Mouse (Mus musculus): ENCODE results near the gene Lmcd1. TPM values are rescaled to one million over a fixed set of nuclear protein-coding genes. Genes with fewer than 3 reads are reported as not detected.

Lmcd1 gene
- polyA plus RNA-seq, 1 experiment from 2014 or later: 9.1 TPM

DNA sequence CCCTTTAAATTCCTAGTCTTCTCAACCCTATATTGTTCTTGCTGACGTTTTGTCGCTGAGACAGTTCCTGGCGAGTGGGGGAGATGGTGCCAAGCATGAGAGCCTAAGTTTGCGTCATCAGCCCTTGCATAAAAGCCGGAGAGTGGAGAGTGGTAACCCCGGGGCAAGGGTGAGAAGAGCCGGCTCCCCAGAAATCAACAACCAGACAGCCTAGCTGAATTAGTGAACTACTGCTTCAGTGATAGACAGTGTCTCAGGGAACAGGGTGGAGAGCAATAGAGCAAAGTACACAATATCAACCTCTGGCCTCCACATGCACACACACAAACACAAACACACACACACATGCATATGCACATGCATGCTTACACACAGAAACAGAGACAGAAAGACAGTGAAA is 26.6 kb downstream of the Lmcd1 start:
- Histone ChIP-seq H3K27ac (ENCODE audit: low read length) (no peak overlapping the region), H3K27me3 (ENCODE audit: control insufficient read depth, insufficient read depth, low read depth, low read length) (no peaks in the 10 kb centered on the region), H3K4me2 (ENCODE audit: low read length) (no peak overlapping the region), H3K9me3 (replicated peaks; ENCODE audit: control insufficient read depth, low read length, poor library complexity, severe bottlenecking) (no peaks in the 10 kb centered on the region), H3K9ac (ENCODE audit: low read depth, low read length) (no peak overlapping the region), H3K4me1 (ENCODE audit: control insufficient read depth, insufficient read depth, low read length) (no peaks in the 10 kb centered on the region), H3K4me3 (ENCODE audit: low read depth, low read length) (no peak overlapping the region), H3K36me3 (ENCODE audit: control insufficient read depth, insufficient read depth, low read length) (no peaks in the 10 kb centered on the region)
- no peak for ATAC-seq
- WGBS: 86% methylated on average over 7 of the region's 7 CpGs

DNA sequence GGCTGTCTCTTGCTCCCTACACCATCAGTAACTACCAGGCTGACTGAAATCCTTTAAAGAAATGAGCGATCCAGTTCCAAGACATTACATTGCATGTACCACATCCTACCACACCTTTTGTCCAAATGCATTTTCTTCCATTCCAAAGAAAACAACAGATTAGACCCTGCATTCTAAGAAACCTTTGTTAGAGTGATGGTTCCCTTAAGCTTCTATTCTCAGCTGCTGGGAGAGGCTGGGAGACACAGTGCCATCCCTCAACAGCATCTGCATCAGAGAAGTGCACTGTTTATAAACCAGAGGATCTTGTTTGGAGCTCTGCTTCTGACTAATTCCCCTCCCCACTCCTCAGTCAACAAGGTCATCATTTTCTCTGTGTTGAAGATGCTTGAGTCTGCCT is 27.1 kb downstream of the Lmcd1 start:
- H3K9me3 ChIP-seq (replicated peaks; ENCODE audit: control insufficient read depth, low read length, poor library complexity, severe bottlenecking): no peaks in the 10 kb centered on the region
- H3K4me2 ChIP-seq (ENCODE audit: low read length): no peak overlapping the region
- no peaks in the 10 kb centered on the region for H3K4me1 ChIP-seq (ENCODE audit: control insufficient read depth, insufficient read depth, low read length)
- H3K4me3 ChIP-seq (ENCODE audit: low read depth, low read length): no peak overlapping the region
- no peak overlapping the region for H3K27ac ChIP-seq (ENCODE audit: low read length)
- ATAC-seq: no peak
- H3K36me3 ChIP-seq (ENCODE audit: control insufficient read depth, insufficient read depth, low read length): no peaks in the 10 kb centered on the region
- no peak overlapping the region for H3K9ac ChIP-seq (ENCODE audit: low read depth, low read length)
- 83% methylated on average over 1 of the region's 1 CpGs for WGBS
- H3K27me3 ChIP-seq (ENCODE audit: control insufficient read depth, insufficient read depth, low read depth, low read length): no peaks in the 10 kb centered on the region

DNA sequence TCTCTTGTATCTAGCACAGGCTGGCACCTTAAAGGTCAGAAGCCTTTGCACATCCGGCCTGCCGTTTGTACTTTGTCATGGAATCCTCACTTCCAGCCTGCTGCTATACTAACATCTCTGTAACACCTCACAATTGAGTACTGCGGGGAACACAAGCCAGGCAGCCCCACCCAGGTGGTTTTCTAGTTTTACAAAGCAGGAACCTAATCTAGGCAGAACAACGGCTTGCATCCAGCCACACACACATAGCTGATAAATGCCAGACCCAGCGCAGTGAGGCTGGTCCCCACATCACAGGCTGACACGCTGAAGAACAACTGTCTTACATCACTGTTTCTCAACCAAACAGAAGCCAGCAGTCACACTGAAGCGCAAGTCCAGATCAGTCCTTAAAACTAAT is 28.7 kb downstream of the Lmcd1 start:
- WGBS: 80% methylated on average over 7 of the region's 7 CpGs
- no peak for ATAC-seq
- no peak overlapping the region for H3K4me3 ChIP-seq (ENCODE audit: low read depth, low read length)

DNA sequence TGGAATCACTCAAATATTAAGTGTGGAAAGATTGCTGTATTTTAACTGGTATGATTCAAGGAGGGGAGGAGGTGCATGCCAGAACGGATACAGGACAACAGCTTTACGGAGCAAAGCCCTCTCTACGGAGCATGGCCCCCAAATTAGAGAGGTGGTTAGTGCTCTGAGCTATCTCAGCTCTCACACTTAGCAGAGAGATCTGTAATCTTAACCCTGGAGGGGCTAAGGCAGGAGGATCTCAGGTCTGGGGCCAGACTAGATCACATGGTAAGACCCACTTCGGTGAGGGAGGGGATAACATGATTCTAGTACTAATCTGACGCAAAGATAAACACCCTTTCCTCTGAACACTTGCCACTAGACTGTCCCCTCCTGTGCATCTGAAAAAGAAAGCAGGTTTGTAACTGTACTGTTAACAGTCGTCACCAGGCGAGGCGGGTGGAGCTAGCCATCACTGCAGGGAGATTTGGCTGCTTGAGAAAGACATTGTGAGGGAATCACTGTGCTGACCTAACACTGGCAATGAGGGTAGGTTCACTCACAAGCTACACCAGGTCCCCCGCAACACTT is 29.3 kb downstream of the Lmcd1 start:
- ATAC-seq: no peak
- Histone ChIP-seq H3K4me1 (ENCODE audit: control insufficient read depth, insufficient read depth, low read length) (no peaks in the 10 kb centered on the region), H3K36me3 (ENCODE audit: control insufficient read depth, insufficient read depth, low read length) (no peaks in the 10 kb centered on the region), H3K4me3 (ENCODE audit: low read depth, low read length) (no peak overlapping the region), H3K9me3 (replicated peaks; ENCODE audit: control insufficient read depth, low read length, poor library complexity, severe bottlenecking) (no peaks in the 10 kb centered on the region), H3K27ac (ENCODE audit: low read length) (no peak overlapping the region), H3K4me2 (ENCODE audit: low read length) (no peak overlapping the region), H3K27me3 (ENCODE audit: control insufficient read depth, insufficient read depth, low read depth, low read length) (no peaks in the 10 kb centered on the region), H3K9ac (ENCODE audit: low read depth, low read length) (no peak overlapping the region)
- 80% methylated on average over 9 of the region's 9 CpGs for WGBS

More for the DNA sequence above, 28.7 kb downstream of the Lmcd1 start:
- no peaks in the 10 kb centered on the region for H3K4me1 ChIP-seq (ENCODE audit: control insufficient read depth, insufficient read depth, low read length)
- no peak overlapping the region for H3K27ac ChIP-seq (ENCODE audit: low read length)
- H3K27me3 ChIP-seq (ENCODE audit: control insufficient read depth, insufficient read depth, low read depth, low read length): no peaks in the 10 kb centered on the region
- no peak overlapping the region for H3K4me2 ChIP-seq (ENCODE audit: low read length)
- H3K9me3 ChIP-seq (replicated peaks; ENCODE audit: control insufficient read depth, low read length, poor library complexity, severe bottlenecking): no peaks in the 10 kb centered on the region
- no peak overlapping the region for H3K9ac ChIP-seq (ENCODE audit: low read depth, low read length)
- H3K36me3 ChIP-seq (ENCODE audit: control insufficient read depth, insufficient read depth, low read length): no peaks in the 10 kb centered on the region

DNA sequence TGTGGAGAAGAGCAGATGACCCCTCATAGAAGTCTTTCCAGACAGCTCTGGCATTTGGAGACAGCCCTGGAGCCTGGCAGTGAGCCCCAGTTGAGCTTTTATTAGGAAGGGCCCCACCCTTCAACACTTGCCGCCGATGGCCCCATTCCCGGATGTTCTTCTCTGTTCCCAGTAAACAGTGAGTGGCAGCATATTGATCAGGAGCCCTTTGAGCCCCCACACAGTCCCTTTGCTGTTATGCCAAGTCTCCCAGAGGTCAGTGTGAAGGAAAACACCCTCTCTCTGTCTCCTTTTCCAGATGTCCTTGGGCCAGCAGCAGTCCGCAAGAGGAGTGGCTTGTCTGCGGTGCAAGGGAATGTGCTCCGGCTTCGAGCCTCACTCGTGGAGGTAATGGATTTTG is 31.2 kb downstream of the Lmcd1 start:
- whole genome bisulfite sequencing: 76% methylated on average over 8 of the region's 8 CpGs
- H3K27ac ChIP-seq (ENCODE audit: low read length): no peak overlapping the region

DNA sequence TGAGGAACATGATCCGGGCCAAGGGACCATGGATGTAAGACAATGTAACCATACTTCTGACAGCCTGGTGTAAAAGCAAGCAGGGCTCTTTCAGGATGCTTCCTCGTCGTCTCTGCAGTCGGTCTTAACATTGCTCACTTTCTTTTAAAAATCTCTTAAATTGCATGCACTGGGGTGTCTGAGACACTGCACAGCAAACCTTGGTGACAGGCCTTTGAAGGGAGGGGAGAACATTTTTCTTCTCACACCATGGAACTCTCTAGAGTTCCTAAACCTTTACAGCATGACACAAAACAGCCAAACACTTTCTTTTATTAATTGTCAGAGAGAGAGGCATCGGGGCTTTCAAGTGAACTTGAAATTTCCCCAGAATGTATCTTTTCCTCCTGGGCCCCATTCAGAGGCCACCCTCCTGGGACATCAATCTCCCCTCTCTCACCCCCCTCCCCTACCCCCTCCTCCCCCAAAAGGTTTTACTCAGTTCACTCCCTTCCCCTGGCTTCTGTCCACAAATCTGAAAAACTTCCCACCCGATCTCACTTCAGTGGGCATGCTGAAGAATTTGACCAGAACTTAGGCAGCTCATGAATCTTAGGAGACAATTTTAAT is 35.9 kb downstream of the Lmcd1 start:
- Histone ChIP-seq H3K9me3 (replicated peaks; ENCODE audit: control insufficient read depth, low read length, poor library complexity, severe bottlenecking) (no peaks in the 10 kb centered on the region), H3K27ac (ENCODE audit: low read length) (no peak overlapping the region), H3K9ac (ENCODE audit: low read depth, low read length) (no peak overlapping the region), H3K4me2 (ENCODE audit: low read length) (no peak overlapping the region), H3K27me3 (ENCODE audit: control insufficient read depth, insufficient read depth, low read depth, low read length) (no peaks in the 10 kb centered on the region), H3K36me3 (ENCODE audit: control insufficient read depth, insufficient read depth, low read length) (no peaks in the 10 kb centered on the region), H3K4me3 (ENCODE audit: low read depth, low read length) (no peak overlapping the region), H3K4me1 (ENCODE audit: control insufficient read depth, insufficient read depth, low read length) (no peaks in the 10 kb centered on the region)
- 70% methylated on average over 6 of the region's 6 CpGs for WGBS
- no peak for ATAC-seq

More for the DNA sequence above, 31.2 kb downstream of the Lmcd1 start:
- H3K9ac ChIP-seq (ENCODE audit: low read depth, low read length): no peak overlapping the region
- H3K27me3 ChIP-seq (ENCODE audit: control insufficient read depth, insufficient read depth, low read depth, low read length): no peaks in the 10 kb centered on the region
- H3K36me3 ChIP-seq (ENCODE audit: control insufficient read depth, insufficient read depth, low read length): no peaks in the 10 kb centered on the region
- no peak overlapping the region for H3K4me2 ChIP-seq (ENCODE audit: low read length)
- no peak overlapping the region for H3K4me3 ChIP-seq (ENCODE audit: low read depth, low read length)
- no peaks in the 10 kb centered on the region for H3K9me3 ChIP-seq (replicated peaks; ENCODE audit: control insufficient read depth, low read length, poor library complexity, severe bottlenecking)
- ATAC-seq: no peak
- no peaks in the 10 kb centered on the region for H3K4me1 ChIP-seq (ENCODE audit: control insufficient read depth, insufficient read depth, low read length)

DNA sequence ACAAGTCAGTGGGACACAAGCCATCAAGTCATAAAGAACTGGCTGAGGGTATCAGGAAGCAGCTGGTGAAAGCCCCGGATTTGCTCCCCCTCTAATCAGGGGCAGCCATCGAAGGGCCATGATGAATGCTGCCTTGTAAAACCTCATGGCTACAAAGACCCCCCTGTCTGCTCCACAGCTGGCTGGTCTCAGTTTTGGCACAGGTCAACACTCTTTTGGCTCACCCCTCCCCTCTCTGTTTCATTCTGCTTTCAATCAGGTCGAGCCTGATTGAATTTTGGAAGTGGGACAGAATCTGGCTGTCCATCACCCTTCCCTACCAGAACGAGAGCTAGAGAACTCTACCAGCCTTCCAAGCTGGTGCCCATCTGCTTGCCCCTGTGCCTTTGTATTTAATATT is 37.8 kb downstream of the Lmcd1 start:
- Histone ChIP-seq H3K36me3 (ENCODE audit: control insufficient read depth, insufficient read depth, low read length) (no peaks in the 10 kb centered on the region), H3K4me3 (ENCODE audit: low read depth, low read length) (no peak overlapping the region), H3K9ac (ENCODE audit: low read depth, low read length) (no peak overlapping the region), H3K4me2 (ENCODE audit: low read length) (no peak overlapping the region), H3K27ac (ENCODE audit: low read length) (no peak overlapping the region), H3K4me1 (ENCODE audit: control insufficient read depth, insufficient read depth, low read length) (no peaks in the 10 kb centered on the region), H3K27me3 (ENCODE audit: control insufficient read depth, insufficient read depth, low read depth, low read length) (no peaks in the 10 kb centered on the region), H3K9me3 (replicated peaks; ENCODE audit: control insufficient read depth, low read length, poor library complexity, severe bottlenecking) (no peaks in the 10 kb centered on the region)
- WGBS: 33% methylated on average over 4 of the region's 4 CpGs
- peak; percentile 62; the same call in 1 of the 2 replicates for ATAC-seq

DNA sequence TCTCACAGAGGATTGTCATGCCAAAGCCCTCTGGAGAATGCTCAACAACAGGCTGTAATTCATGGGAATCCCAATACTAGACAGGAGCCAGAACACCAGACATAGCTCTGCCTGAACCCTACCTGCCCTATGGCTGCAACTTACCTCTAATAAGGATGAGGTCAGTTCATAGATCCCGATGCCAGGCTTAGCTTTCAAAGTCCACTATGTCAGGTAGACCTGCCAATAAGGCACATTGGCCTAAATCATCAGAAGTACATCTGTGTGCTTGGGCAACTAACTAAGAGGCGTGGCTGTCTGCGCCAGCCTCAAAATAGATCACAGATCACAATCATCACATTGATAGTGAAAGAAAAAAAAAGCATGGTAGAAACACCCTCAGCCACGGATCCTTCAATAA is 45.9 kb downstream of the Lmcd1 start:
- 91% methylated on average over 4 of the region's 4 CpGs for WGBS
- no peaks in the 10 kb centered on the region for H3K4me1 ChIP-seq (ENCODE audit: control insufficient read depth, insufficient read depth, low read length)
- H3K27ac ChIP-seq (ENCODE audit: low read length): no peak overlapping the region
- no peak for ATAC-seq
- no peaks in the 10 kb centered on the region for H3K9me3 ChIP-seq (replicated peaks; ENCODE audit: control insufficient read depth, low read length, poor library complexity, severe bottlenecking)
- no peak overlapping the region for H3K9ac ChIP-seq (ENCODE audit: low read depth, low read length)
- H3K27me3 ChIP-seq (ENCODE audit: control insufficient read depth, insufficient read depth, low read depth, low read length): no peaks in the 10 kb centered on the region
- H3K4me3 ChIP-seq (ENCODE audit: low read depth, low read length): no peak overlapping the region
- no peak overlapping the region for H3K4me2 ChIP-seq (ENCODE audit: low read length)
- H3K36me3 ChIP-seq (ENCODE audit: control insufficient read depth, insufficient read depth, low read length): no peaks in the 10 kb centered on the region

DNA sequence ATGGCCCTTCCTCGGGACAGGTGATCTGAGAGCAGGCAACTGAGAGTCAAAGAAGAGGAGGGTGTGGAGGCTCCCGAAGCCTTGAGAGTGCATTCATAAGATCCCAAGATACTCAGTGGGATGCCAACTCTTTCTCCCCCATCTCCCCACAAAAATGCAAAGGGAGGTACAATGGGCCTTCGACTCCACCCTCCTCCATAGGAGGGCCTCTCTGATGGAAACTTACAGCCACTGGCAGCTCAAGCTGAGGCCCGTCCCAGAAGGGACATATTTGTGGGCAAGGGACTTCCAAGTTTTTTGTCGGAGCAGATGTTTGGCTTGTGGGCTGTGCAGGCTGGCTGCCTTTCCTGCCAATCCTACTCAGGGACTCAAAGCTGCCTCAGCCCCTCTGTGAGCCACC is 47.1 kb downstream of the Lmcd1 start:
- H3K27ac ChIP-seq (ENCODE audit: low read length): no peak overlapping the region
- WGBS: 42% methylated on average over 5 of the region's 5 CpGs
- no peak overlapping the region for H3K9ac ChIP-seq (ENCODE audit: low read depth, low read length)
- H3K27me3 ChIP-seq (ENCODE audit: control insufficient read depth, insufficient read depth, low read depth, low read length): no peaks in the 10 kb centered on the region
- H3K4me3 ChIP-seq (ENCODE audit: low read depth, low read length): no peak overlapping the region
- H3K4me2 ChIP-seq (ENCODE audit: low read length): no peak overlapping the region
- H3K9me3 ChIP-seq (replicated peaks; ENCODE audit: control insufficient read depth, low read length, poor library complexity, severe bottlenecking): no peaks in the 10 kb centered on the region
- H3K36me3 ChIP-seq (ENCODE audit: control insufficient read depth, insufficient read depth, low read length): no peaks in the 10 kb centered on the region
- no peaks in the 10 kb centered on the region for H3K4me1 ChIP-seq (ENCODE audit: control insufficient read depth, insufficient read depth, low read length)
- no peak for ATAC-seq
